Mouse (Mus musculus) hindbrain, embryonic 15.5 days (tissue): ENCODE results near the gene Castor1. TPM values are rescaled to one million over a fixed set of nuclear protein-coding genes. Genes with fewer than 3 reads are reported as not detected.

ENCODE experiments used
- ATAC-seq: fragments of 200-750 bp; cut with Nextera tagmentation; 2 replicates; pipeline ENCODE4 v1.8.0; 2017; ENCODE audit warnings: low read depth, moderate number of reproducible peaks, moderate TSS enrichment; ENCODE audit not compliant: low FRiP score
- H3K27ac ChIP-seq: fragments of 300-500 bp; sonication (generic); replicated peaks from 2 replicates; pipeline ENCODE4 v1.5.1; 2015; ENCODE audit warnings: mild to moderate bottlenecking, inconsistent platforms
- H3K27me3 ChIP-seq: fragments of 300-500 bp; sonication (generic); 2 replicates; pipeline ENCODE4 v1.6.1; 2015; ENCODE audit warnings: control low read depth, inconsistent platforms
- H3K36me3 ChIP-seq: fragments of 300-500 bp; sonication (generic); 2 replicates; pipeline ENCODE4 v1.6.1; 2015; ENCODE audit warnings: control low read depth, inconsistent platforms
- H3K4me1 ChIP-seq: fragments of 300-500 bp; sonication (generic); replicated peaks from 2 replicates; pipeline ENCODE4 v1.6.1; 2015; ENCODE audit warnings: control low read depth, inconsistent platforms
- H3K4me2 ChIP-seq: fragments of 300-500 bp; sonication (generic); 2 replicates; pipeline ENCODE4 v1.6.1; 2015; ENCODE audit warnings: moderate library complexity, mild to moderate bottlenecking, inconsistent platforms
- H3K4me3 ChIP-seq: fragments of 300-500 bp; sonication (generic); 2 replicates; pipeline ENCODE4 v1.5.1; 2015; ENCODE audit warnings: mild to moderate bottlenecking, inconsistent platforms
- H3K9ac ChIP-seq: fragments of 300-500 bp; sonication (generic); 2 replicates; pipeline ENCODE4 v1.6.1; 2015; ENCODE audit warnings: inconsistent platforms
- H3K9me3 ChIP-seq: fragments of 300-500 bp; sonication (generic); 2 replicates; pipeline ENCODE4 v1.6.1; 2016; ENCODE audit warnings: control low read depth, inconsistent platforms
- WGBS: fragments of 180-500 bp; shearing (Covaris S2); methylation state at CpG from one replicate; pipeline ENCODE4 v1.1.7; 2015; 5-methylcytosine and 5-hydroxymethylcytosine counted together
- polyA plus RNA-seq: library from polyadenylated mRNA; unstranded; fragments of >200 nt; fragmentation: Nextera tagmentation; extraction: Ambion mirVana; gene quantifications from 2 replicates; pipeline ENCODE4 v1.2.1, GENCODE M21; 2015

Gene Castor1
- polyA plus RNA-seq, 1 experiment from 2014 or later = 4.6 TPM

DNA sequence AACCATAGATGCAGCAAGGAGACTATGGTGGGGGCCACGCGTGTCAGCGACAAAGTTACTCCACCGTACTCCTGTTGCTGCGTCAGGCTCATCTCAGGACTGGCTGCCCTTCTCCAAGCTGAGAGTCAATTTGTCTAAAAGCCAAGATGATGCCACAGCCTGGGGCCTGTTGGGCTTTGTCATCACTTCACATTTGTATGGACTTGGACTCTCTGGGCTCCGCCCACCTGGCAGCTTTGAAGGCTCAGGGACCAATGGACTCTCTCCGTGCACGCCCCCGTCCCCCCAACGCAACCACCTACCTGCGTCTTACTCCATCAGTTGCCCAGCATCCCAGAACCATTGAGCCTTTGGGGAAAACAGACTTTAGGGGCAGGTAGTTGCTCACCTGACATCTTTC is 53.5 kb downstream of the Castor1 start:
- Histone ChIP-seq H3K4me3 (no peak overlapping the region), H3K9ac (no peak overlapping the region), H3K9me3 (no peaks in the 10 kb centered on the region), H3K36me3 (no peaks in the 10 kb centered on the region), H3K4me1 (peaks cover 6% of the 10 kb centered on the region), H3K27me3 (peaks cover 21% of the 10 kb centered on the region), H3K27ac (no peak overlapping the region), H3K4me2 (no peak overlapping the region)
- WGBS = 62% methylated on average over 11 of the region's 11 CpGs
- no peak for ATAC-seq

Other genes starting within 250 kb of the Castor1 start
- gene 4930556J24Rik, start 241.4 kb upstream of the Castor1 start, polyA plus RNA-seq = 0.13 TPM in 1 of 2 replicates, not detected in the other
- gene Gal3st1, start 234.6 kb upstream of the Castor1 start, polyA plus RNA-seq = 9.5 and 9.8 TPM in 2 replicates
- gene Sec14l4, start 186.8 kb upstream of the Castor1 start, polyA plus RNA-seq = not detected in 2 replicates
- gene Sec14l3, start 153.4 kb upstream of the Castor1 start, polyA plus RNA-seq = 0.39 and 0.86 TPM in 2 replicates
- gene Mtfp1, start 122.8 kb upstream of the Castor1 start, polyA plus RNA-seq = 10.7 and 12.3 TPM in 2 replicates
- 6.1 and 6.4 TPM in 2 replicates for gene Sec14l2, start 94.8 kb upstream of the Castor1 start, polyA plus RNA-seq
- 46.4 and 48.7 TPM in 2 replicates for gene Rnf215, start 83.0 kb upstream of the Castor1 start, polyA plus RNA-seq
- 8.3 and 10.0 TPM in 2 replicates for gene Ccdc157, start 57.9 kb upstream of the Castor1 start, polyA plus RNA-seq
- gene Sf3a1, start 57.9 kb upstream of the Castor1 start, polyA plus RNA-seq = 46.5 and 52.9 TPM in 2 replicates
- 36.3 and 38.1 TPM in 2 replicates for gene Tbc1d10a, start 31.4 kb upstream of the Castor1 start, polyA plus RNA-seq
- gene Osm, start 18.2 kb downstream of the Castor1 start, polyA plus RNA-seq = not detected in 2 replicates
- gene Lif, start 39.3 kb downstream of the Castor1 start, polyA plus RNA-seq = 0.08 TPM in 1 of 2 replicates, not detected in the other
- gene Hormad2, start 222.9 kb downstream of the Castor1 start, polyA plus RNA-seq = not detected in 2 replicates